In the genomic region with DNA sequence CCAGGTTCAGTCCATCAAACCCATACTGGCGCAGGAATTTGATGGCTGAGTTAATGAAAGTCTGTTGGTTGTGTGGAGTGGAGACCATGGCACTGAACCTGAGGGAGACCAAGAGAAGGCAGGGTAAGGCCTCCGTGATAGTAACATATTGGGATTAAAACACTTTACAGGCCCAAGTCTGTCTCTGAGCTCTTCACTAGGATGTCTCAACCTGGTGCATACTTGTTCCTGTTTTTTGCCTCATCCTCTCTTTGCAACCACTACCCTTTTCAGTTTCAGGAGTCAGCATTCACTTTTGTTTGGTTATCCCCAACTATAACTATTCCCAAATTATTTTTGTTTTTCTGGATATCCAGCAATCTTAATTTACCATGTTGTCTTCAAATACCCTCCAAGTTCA, we compare ENCODE assay signal across 30 mouse cellular contexts. TPM values are rescaled to one million over a fixed set of nuclear protein-coding genes. Genes with fewer than 3 reads are reported as not detected.
"Had no signal": no experiment of that assay in that cellular context is flagged by ENCODE, and none has a peak within 500 bp of the region (broad histone marks: within the 10 kb centered on the region; RNA-seq: fewer than 3 reads in every experiment).

No protein-coding gene starts in this region.

- ATAC-seq: hindbrain, embryonic 16.5 days; hindbrain, postnatal 0 days; inflammation-experienced regulatory T-cells, adult 6 months; intestine, embryonic 15.5 days; intestine, embryonic 16.5 days; intestine, postnatal 0 days had no signal

- DNase-seq: heart, postnatal 10 days; heart, postnatal 14 days; heart, postnatal 36 days; heart, postnatal 4 days; kidney, adult 11 months; kidney, adult 18-20 months; kidney, adult 2 months; kidney, adult 8-10 months; kidney, adult 9 months; kidney, postnatal 10 days; kidney, postnatal 14 days; kidney, postnatal 25 days; kidney, postnatal 36 days; kidney, postnatal 4 days; layer of hippocampus, adult 9-11 months; layer of hippocampus, postnatal 36 days had no signal

RNA-seq across cellular contexts. Expression of gene Chil5, which starts 8.5 kb away (rescaled TPM):
- total RNA-seq: heart, postnatal 10 days; heart, postnatal 14 days; heart, postnatal 25 days; heart, postnatal 36 days; hindbrain, postnatal 0 days; layer of hippocampus, adult 18-20 months; layer of hippocampus, adult 2 months; layer of hippocampus, adult 8-10 months; layer of hippocampus, postnatal 14 days; layer of hippocampus, postnatal 25 days; layer of hippocampus, postnatal 36 days; left cerebral cortex, adult 18-20 months had no signal

RNA-seq across cellular contexts. Expression of gene Pifo, which starts 9.7 kb away (rescaled TPM):
- total RNA-seq: heart, postnatal 10 days; heart, postnatal 25 days; heart, postnatal 36 days; heart, postnatal 4 days; hematopoietic stem cell, adult 5-6 weeks; layer of hippocampus, postnatal 36 days; left cerebral cortex, adult 18-20 months had no signal
